Mouse (Mus musculus) ovary, adult 10 weeks (tissue): ENCODE results near the gene Acad8. TPM values are rescaled to one million over a fixed set of nuclear protein-coding genes. Genes with fewer than 3 reads are reported as not detected.

Source experiments
- polyA plus RNA-seq: library from polyadenylated mRNA; stranded (reverse); fragments of 350-450 nt; fragmentation: Illumina TruSeq; extraction: RNeasy Lipid Tissue Mini Kit (QIAGEN cat#74804); gene quantifications from one replicate; pipeline ENCODE4 v1.2.3, GENCODE M21; 2014

The Acad8 gene
- 33.9 TPM for polyA plus RNA-seq

DNA sequence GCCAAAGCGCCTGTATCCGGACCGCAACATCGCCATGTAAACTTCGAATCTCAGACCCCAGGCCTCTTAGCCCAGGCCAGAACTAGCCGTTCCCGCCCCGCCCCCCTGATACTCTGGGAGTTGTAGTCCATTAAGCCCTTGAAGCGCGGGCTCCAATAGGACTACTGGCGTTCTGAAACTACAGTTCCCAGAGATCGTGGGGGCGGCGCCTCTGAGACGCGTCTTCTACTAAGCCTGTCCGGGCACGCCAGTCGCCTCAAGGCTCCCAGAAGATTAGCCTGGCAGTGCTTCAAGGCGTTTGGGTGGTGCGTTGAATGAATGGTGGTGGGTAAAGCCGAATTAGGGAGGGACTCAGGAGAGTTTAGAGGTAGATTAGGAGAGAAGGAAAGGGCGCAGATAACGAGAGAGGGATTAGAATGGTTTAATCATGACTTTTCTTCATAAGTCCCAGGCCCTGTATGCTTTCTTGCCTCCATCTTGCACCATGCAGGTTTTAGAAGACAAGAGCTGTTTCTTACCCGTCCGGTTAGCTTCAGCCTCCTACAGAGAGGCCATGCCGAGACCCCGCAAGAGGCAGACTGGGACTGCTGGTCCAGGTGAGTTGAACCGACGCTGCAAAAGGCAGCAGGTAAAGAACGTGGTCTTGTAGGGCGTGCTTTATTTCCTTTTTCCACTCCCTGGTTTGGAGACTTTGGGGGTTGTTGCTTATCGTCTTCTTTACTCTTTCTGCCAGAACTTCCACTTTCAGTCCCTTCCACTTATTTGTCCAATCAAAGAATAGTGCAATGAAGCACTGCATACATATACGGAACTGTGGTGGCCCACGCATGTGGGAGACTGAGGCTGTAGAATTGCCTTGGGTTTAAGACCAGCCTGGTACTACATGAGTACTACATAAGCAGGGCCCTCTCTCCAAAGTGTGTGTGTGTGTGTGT, at the start of gene Acad8, which contains the start of gene Thyn1:
TSS of gene Acad8 (minus strand) at position 106 of the 935 bp plus-strand sequence.
TSS of gene Thyn1 (plus strand) at position 250 of the 935 bp plus-strand sequence.

DNA sequence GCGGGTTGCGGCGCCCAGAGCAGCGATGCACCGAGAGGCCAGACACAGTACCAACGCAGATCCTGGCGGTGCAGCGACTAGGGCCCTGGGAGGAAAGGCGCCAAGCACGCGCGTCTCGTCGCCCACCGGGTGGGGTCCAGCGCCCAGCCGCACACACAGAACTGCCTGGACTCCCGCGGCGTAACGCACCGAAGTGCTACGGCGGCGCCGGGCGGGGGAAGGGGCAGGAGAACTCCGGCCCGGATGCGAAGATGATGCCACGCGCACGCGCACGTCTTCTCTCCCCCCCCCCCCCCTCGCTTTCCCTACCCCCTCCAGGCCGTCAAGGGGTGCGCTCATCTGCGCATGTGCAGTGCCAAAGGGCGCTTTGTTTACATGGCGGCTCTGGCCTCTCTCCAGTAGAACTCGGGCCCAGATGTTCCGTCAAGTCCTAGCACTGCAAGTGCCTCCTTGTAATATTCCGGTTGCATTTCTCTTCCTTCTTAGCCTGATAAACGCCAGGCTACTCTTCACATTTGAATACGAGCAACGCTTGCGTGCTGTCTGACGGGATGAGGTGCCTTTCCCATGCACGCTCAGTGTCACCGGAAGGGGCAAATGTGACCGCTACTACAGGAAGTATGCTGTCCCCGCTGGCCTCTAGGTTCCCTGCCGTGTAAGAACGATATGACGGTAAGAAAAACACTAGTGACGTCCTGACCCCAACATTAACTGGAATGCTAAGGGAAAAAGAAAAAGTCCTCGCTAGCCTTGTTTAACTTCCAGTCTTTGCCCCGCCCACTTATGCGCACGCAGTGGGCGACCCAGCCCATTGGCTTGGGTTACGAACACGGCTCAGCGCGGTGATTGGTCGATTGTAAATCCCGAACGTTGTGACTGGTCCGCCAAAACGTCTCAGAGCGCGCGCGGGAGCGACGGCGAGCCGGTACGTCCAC, 30.7 kb upstream of the Acad8 start, which contains the start of the genes Vps26b and Ncapd3:
TSS of gene Vps26b (minus strand) at position 238 of the 935 bp plus-strand sequence.
TSS of gene Ncapd3 (plus strand) at position 348 of the 935 bp plus-strand sequence.

Other genes starting within 250 kb of the Acad8 start
- gene Glb1l2, start 193.1 kb downstream of the Acad8 start, polyA plus RNA-seq, result 13.7 TPM
- 7.8 TPM for gene Glb1l3, start 138.7 kb downstream of the Acad8 start, polyA plus RNA-seq
- gene Gm1110, start 76.5 kb downstream of the Acad8 start, polyA plus RNA-seq, result not detected
- 51.6 TPM for gene Thyn1, start 144 bp upstream of the Acad8 start, polyA plus RNA-seq
- 49.6 TPM for gene Vps26b, start 30.5 kb upstream of the Acad8 start, polyA plus RNA-seq
- 20.2 TPM for gene Ncapd3, start 30.6 kb upstream of the Acad8 start, polyA plus RNA-seq
- 54.8 TPM for gene Jam3, start 155.9 kb upstream of the Acad8 start, polyA plus RNA-seq